8 mouse cellular contexts compared by ENCODE assay signal in genomic region chr4:123750152-123750651, GRCm38 (mm10). TPM values are rescaled to one million over a fixed set of nuclear protein-coding genes. Genes with fewer than 3 reads are reported as not detected.
DNase-seq lines count a peak whose midpoint lies in the region; ATAC-seq and TF ChIP-seq lines count a peak whose summit lies in the region.

Gene Akirin1, minus strand, starts transcription at chr4:123750345.

- TF ChIP-seq CTCF in bone marrow macrophage, adult 2 months (IDR thresholded peaks at IDR 0.05; ENCODE audit: low read depth, low read length) = no peak
- no peak for TF ChIP-seq CTCF in embryonic fibroblast, embryonic 13.5 days (IDR thresholded peaks at IDR 0.05; ENCODE audit: borderline replicate concordance, insufficient read depth, low read length)

- peaks cover 15% of the 10 kb centered on the region for H3K4me1 ChIP-seq in bone marrow macrophage, adult 2 months (ENCODE audit: control insufficient read depth, insufficient read depth, low read length)
- H3K4me1 ChIP-seq in embryonic fibroblast, embryonic 13.5 days (ENCODE audit: control insufficient read depth, insufficient read depth, low read length) = 0 out of 2 replicates have a peak, but pooled peaks cover 6% of the 10 kb centered on the region
- peaks cover 7% of the 10 kb centered on the region for H3K4me1 ChIP-seq in heart, embryonic 10.5 days
- H3K4me1 ChIP-seq in kidney, embryonic 15.5 days = peaks cover 19% of the 10 kb centered on the region

- no peaks in the 10 kb centered on the region for H3K27me3 ChIP-seq in heart, embryonic 10.5 days (ENCODE audit: insufficient read depth, poor library complexity, severe bottlenecking)
- no peaks in the 10 kb centered on the region for H3K27me3 ChIP-seq in kidney, embryonic 15.5 days

- no peak for TF ChIP-seq POLR2A in bone marrow macrophage, adult 2 months (IDR thresholded peaks at IDR 0.05; ENCODE audit: borderline replicate concordance, low read depth, low read length)
- TF ChIP-seq POLR2A in embryonic fibroblast, embryonic 13.5 days (IDR thresholded peaks at IDR 0.05; ENCODE audit: low read depth, low read length) = peak; percentile 93

- peak within 1 kb of the TSS; percentile 73 for H3K4me3 ChIP-seq in bone marrow macrophage, adult 2 months (ENCODE audit: insufficient read depth, low read length)
- peak within 1 kb of the TSS; percentile 87 for H3K4me3 ChIP-seq in embryonic fibroblast, embryonic 13.5 days (ENCODE audit: insufficient read depth, low read length)
- H3K4me3 ChIP-seq in heart, embryonic 10.5 days = peak within 1 kb of the TSS; percentile 83
- peak within 1 kb of the TSS; percentile 99 for H3K4me3 ChIP-seq in kidney, embryonic 15.5 days (replicated peaks)

- peak within 1 kb of the TSS; percentile 87 for H3K9ac ChIP-seq in kidney, embryonic 15.5 days

- H3K9me3 ChIP-seq in heart, embryonic 10.5 days = no peaks in the 10 kb centered on the region
- H3K9me3 ChIP-seq in kidney, embryonic 15.5 days (replicated peaks) = no peaks in the 10 kb centered on the region

- DNase-seq in A20 (ENCODE audit: low read depth, low spot score) (peak; percentile 98), liver (peak; percentile 97)
- DNase-seq in heart, embryonic 10.5 days (ENCODE audit: low spot score) = peak; percentile 98
- DNase-seq in spleen, postnatal 4 days (ENCODE audit: low spot score in 2 of 2) = peak; percentile 98 to 99

- peak within 1 kb of the TSS; percentile 87 for H3K4me2 ChIP-seq in kidney, embryonic 15.5 days

- ATAC-seq in kidney, embryonic 15.5 days (replicated peaks; ENCODE audit: low FRiP score) = peak; percentile 99
- peak; percentile 90 for ATAC-seq in monocyte, adult 5-6 weeks (replicated peaks; ENCODE audit: insufficient number of reproducible peaks, low FRiP score, low TSS enrichment, poor library complexity, severe bottlenecking)

- H3K27ac ChIP-seq in bone marrow macrophage, adult 2 months (ENCODE audit: insufficient read depth, low read depth, low read length) = peak within 1 kb of the TSS; percentile 76
- H3K27ac ChIP-seq in embryonic fibroblast, embryonic 13.5 days (ENCODE audit: insufficient read depth, low read length) = no peak within 1 kb of the TSS
- H3K27ac ChIP-seq in heart, embryonic 10.5 days = peak within 1 kb of the TSS; percentile 92
- H3K27ac ChIP-seq in kidney, embryonic 15.5 days = peak within 1 kb of the TSS; percentile 93

- under 1% methylated on average over 46 of the region's 46 CpGs for WGBS in heart, embryonic 10.5 days
- WGBS in kidney, embryonic 15.5 days = 1% methylated on average over 43 of the region's 46 CpGs

- H3K36me3 ChIP-seq in heart, embryonic 10.5 days = no peaks in the 10 kb centered on the region
- H3K36me3 ChIP-seq in kidney, embryonic 15.5 days = no peaks in the 10 kb centered on the region

RNA-seq across cellular contexts. Expression of gene Akirin1, which starts in this region (rescaled TPM):
- polyA plus RNA-seq in bone marrow macrophage, adult 2 months (2012; ENCODE audit: insufficient read depth, insufficient read length, missing spikeins) = 47.4 and 56.1 TPM in 2 replicates
- polyA plus RNA-seq in embryonic fibroblast, embryonic 13.5 days (2011; ENCODE audit: insufficient read length, low read depth, missing spikeins) = 40.9 and 54.3 TPM in 2 replicates
- polyA plus RNA-seq in heart, embryonic 10.5 days (2016; fragmentation: Nextera tagmentation; extraction: Ambion mirVana) = 55.3 and 58.5 TPM in 2 replicates
- polyA plus RNA-seq in kidney, embryonic 15.5 days (2015; fragmentation: Nextera tagmentation; extraction: Ambion mirVana) = 42.5 and 46.8 TPM in 2 replicates
- 59.0 to 64.4 TPM (median 63.3 TPM) in 3 replicates for total RNA-seq in monocyte, adult 5-6 weeks (2017)
